Mouse (Mus musculus): Measurements from ENCODE around the gene Cenpv. TPM values are rescaled to one million over a fixed set of nuclear protein-coding genes. Genes with fewer than 3 reads are reported as not detected.

Gene Cenpv
- polyA plus RNA-seq, 1 experiment from 2014 or later, result 15.9 TPM

Other genes with a start within 250 kb of the Cenpv start
- gene Pigl, start 80.8 kb downstream of the Cenpv start, polyA plus RNA-seq (2015; fragmentation: Nextera tagmentation; extraction: Ambion mirVana), result 7.3 and 7.7 TPM in 2 replicates
- 127 and 148 TPM in 2 replicates for gene Ncor1, start 80.7 kb downstream of the Cenpv start, polyA plus RNA-seq (2015; fragmentation: Nextera tagmentation; extraction: Ambion mirVana)
- 3,280 and 3,478 TPM in 2 replicates for gene Ubb, start 11.9 kb upstream of the Cenpv start, polyA plus RNA-seq (2015; fragmentation: Nextera tagmentation; extraction: Ambion mirVana)
- gene Trpv2, start 35.2 kb upstream of the Cenpv start, polyA plus RNA-seq (2015; fragmentation: Nextera tagmentation; extraction: Ambion mirVana), result 4.1 and 5.1 TPM in 2 replicates
- 13.1 and 14.5 TPM in 2 replicates for gene Lrrc75a, start 109.3 kb upstream of the Cenpv start, polyA plus RNA-seq (2015; fragmentation: Nextera tagmentation; extraction: Ambion mirVana)
- gene Mmgt2, start 109.4 kb upstream of the Cenpv start, polyA plus RNA-seq (2015; fragmentation: Nextera tagmentation; extraction: Ambion mirVana), result 57.0 and 61.9 TPM in 2 replicates
- gene Zfp287, start 192.6 kb upstream of the Cenpv start, polyA plus RNA-seq (2015; fragmentation: Nextera tagmentation; extraction: Ambion mirVana), result 8.4 and 8.8 TPM in 2 replicates
- not detected in 2 replicates for gene Gm10428, start 213.8 kb upstream of the Cenpv start, polyA plus RNA-seq (2015; fragmentation: Nextera tagmentation; extraction: Ambion mirVana)

All from limb, embryonic 15.5 days (tissue).